Mouse (Mus musculus) heart, postnatal 0 days (tissue): Measurements from ENCODE around the gene Grb10.

Experiments
- CTCF ChIP-seq: IDR thresholded peaks from 2 replicates; pipeline ENCODE4 v1.5.1; 2016; ENCODE audit warnings: antibody characterized with exemption, control low read depth, low read depth
- EP300 ChIP-seq: IDR thresholded peaks from 2 replicates; pipeline ENCODE4 v1.6.1; 2016; ENCODE audit warnings: antibody characterized with exemption, low read depth

DNA sequence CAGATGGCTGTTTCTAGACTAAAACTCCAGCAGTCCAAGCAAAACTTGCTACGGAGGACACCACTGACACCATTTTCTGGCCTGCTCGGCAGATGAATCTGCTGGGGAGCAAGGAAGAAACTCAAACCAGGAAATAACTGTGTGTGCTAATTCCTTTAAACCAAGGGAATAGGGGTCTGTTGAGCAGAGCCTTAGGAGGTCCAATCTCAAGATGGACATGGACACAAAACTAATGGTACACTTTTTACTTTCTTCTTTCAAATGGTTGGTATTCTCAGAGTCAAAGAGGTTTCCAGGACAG, 80.5 kb downstream of the Grb10 start:
- TF ChIP-seq CTCF = no peak
- no peak for TF ChIP-seq EP300
